In genomic region chr7:78886496-78886895, GRCm38 (mm10) we compare ENCODE assay signal across 16 mouse cellular contexts. TPM values are rescaled to one million over a fixed set of nuclear protein-coding genes. Genes with fewer than 3 reads are reported as not detected.
DNase-seq lines count a peak whose midpoint lies in the region; ATAC-seq lines count a peak whose summit lies in the region.
"Had no signal": no experiment of that assay in that cellular context is flagged by ENCODE, and none has a peak within 500 bp of the region (broad histone marks: within the 10 kb centered on the region; RNA-seq: fewer than 3 reads in every experiment).

No protein-coding gene starts in this region.

- DNase-seq in MN1 (ENCODE audit: low spot score) (peak; percentile 50), liver (no peak)
- DNase-seq in forebrain, embryonic 10.5 days (ENCODE audit: extremely low spot score, low spot score), result no peak
- peak; percentile 71 for DNase-seq in midbrain, embryonic 14.5 days
- DNase-seq in left cerebral cortex, postnatal 4 days, result no peak
- DNase-seq in urinary bladder, adult 18-20 months (ENCODE audit: low spot score in 2 of 2), result no peak
- no peak for DNase-seq in adrenal gland, postnatal 14 days
- DNase-seq: B cell, adult 2 months; cerebellum, adult 9-10 months; kidney, adult 2 months; right cerebral cortex, postnatal 4 days; thymus, postnatal 4 days had no signal

- peaks cover 70% of the 10 kb centered on the region for H3K27me3 ChIP-seq in forebrain, embryonic 10.5 days (ENCODE audit: poor library complexity, severe bottlenecking)
- peaks cover 8% of the 10 kb centered on the region; the same call in 1 of the 2 replicates for H3K27me3 ChIP-seq in hindbrain, embryonic 13.5 days
- H3K27me3 ChIP-seq in midbrain, embryonic 14.5 days (ENCODE audit: control insufficient read depth, insufficient read depth, low read length), result no peaks in the 10 kb centered on the region; the same call in 1 of the 2 replicates

- H3K27ac ChIP-seq in forebrain, embryonic 10.5 days, result peak overlapping the region; percentile 82
- peak overlapping the region; percentile 91 for H3K27ac ChIP-seq in hindbrain, embryonic 13.5 days
- H3K27ac ChIP-seq in midbrain, embryonic 14.5 days (replicated peaks; ENCODE audit: low read depth, low read length), result peak overlapping the region; percentile 50
- H3K27ac ChIP-seq: stomach, embryonic 15.5 days had no signal

- intact Hi-C loops in left cerebral cortex, postnatal 4 days (cut with DNase I), result no loop called here

- no peaks in the 10 kb centered on the region for H3K36me3 ChIP-seq in forebrain, embryonic 10.5 days (replicated peaks)
- no peaks in the 10 kb centered on the region for H3K36me3 ChIP-seq in hindbrain, embryonic 13.5 days
- H3K36me3 ChIP-seq in midbrain, embryonic 14.5 days (ENCODE audit: control insufficient read depth, insufficient read depth, low read length), result 0 out of 2 replicates have a peak, but pooled peaks cover 10% of the 10 kb centered on the region
- H3K36me3 ChIP-seq: G1E; stomach, embryonic 15.5 days had no signal

- peak overlapping the region; percentile 68; the same call in 1 of the 2 replicates for H3K9ac ChIP-seq in hindbrain, embryonic 13.5 days
- H3K9ac ChIP-seq in midbrain, embryonic 14.5 days (replicated peaks; ENCODE audit: low read length), result no peak overlapping the region
- H3K9ac ChIP-seq: stomach, embryonic 15.5 days had no signal

- H3K9me3 ChIP-seq in forebrain, embryonic 10.5 days, result no peaks in the 10 kb centered on the region
- H3K9me3 ChIP-seq in hindbrain, embryonic 13.5 days, result no peaks in the 10 kb centered on the region
- no peaks in the 10 kb centered on the region for H3K9me3 ChIP-seq in midbrain, embryonic 14.5 days (ENCODE audit: control insufficient read depth, low read length)
- H3K9me3 ChIP-seq: G1E; stomach, embryonic 15.5 days had no signal

- H3K4me2 ChIP-seq in hindbrain, embryonic 13.5 days, result peak overlapping the region; percentile 75
- H3K4me2 ChIP-seq in midbrain, embryonic 14.5 days (ENCODE audit: low read length), result peak overlapping the region; percentile 68
- H3K4me2 ChIP-seq: stomach, embryonic 15.5 days had no signal

- H3K4me3 ChIP-seq in forebrain, embryonic 10.5 days, result peak overlapping the region; percentile 34
- H3K4me3 ChIP-seq in hindbrain, embryonic 13.5 days, result peak overlapping the region; percentile 27
- peak overlapping the region; percentile 7 for H3K4me3 ChIP-seq in midbrain, embryonic 14.5 days (replicated peaks; ENCODE audit: low read depth, low read length)
- H3K4me3 ChIP-seq: stomach, embryonic 15.5 days had no signal

- 60% methylated on average over 4 of the region's 4 CpGs for WGBS in forebrain, embryonic 10.5 days
- 18% methylated on average over 4 of the region's 4 CpGs for WGBS in hindbrain, embryonic 13.5 days
- WGBS in midbrain, embryonic 14.5 days, result 7% methylated on average over 4 of the region's 4 CpGs

- peaks cover 82% of the 10 kb centered on the region for H3K4me1 ChIP-seq in forebrain, embryonic 10.5 days
- H3K4me1 ChIP-seq in hindbrain, embryonic 13.5 days (replicated peaks), result peaks cover 74% of the 10 kb centered on the region
- H3K4me1 ChIP-seq in midbrain, embryonic 14.5 days (ENCODE audit: control insufficient read depth, insufficient read depth, low read length), result peaks cover 39% of the 10 kb centered on the region

- no peak for ATAC-seq in hindbrain, embryonic 13.5 days (ENCODE audit: low FRiP score)
- no peak for ATAC-seq in midbrain, embryonic 14.5 days (ENCODE audit: low FRiP score, low TSS enrichment)

RNA-seq across cellular contexts. Expression of gene Aen, which starts 9.2 kb away (rescaled TPM):
- 80.2 and 81.1 TPM in 2 replicates for polyA plus RNA-seq in forebrain, embryonic 10.5 days (2016; fragmentation: Nextera tagmentation; extraction: Ambion mirVana)
- 47.0 and 50.3 TPM in 2 replicates for polyA plus RNA-seq in hindbrain, embryonic 13.5 days (2015; fragmentation: Nextera tagmentation; extraction: Ambion mirVana)
- polyA plus RNA-seq in midbrain, embryonic 14.5 days (2014; fragmentation: Nextera tagmentation; extraction: Ambion mirVana), result 33.7 and 39.1 TPM in 2 replicates
- 10 to 100 TPM; 42.3 to 51.3 TPM for total RNA-seq in left cerebral cortex, postnatal 4 days (2021)
- 31.8 and 35.3 TPM in 2 replicates for total RNA-seq in adrenal gland, postnatal 14 days (2021)

RNA-seq across cellular contexts. Expression of gene Isg20, which starts 26.7 kb away (rescaled TPM):
- polyA plus RNA-seq in forebrain, embryonic 10.5 days (2016; fragmentation: Nextera tagmentation; extraction: Ambion mirVana), result 0.40 and 0.84 TPM in 2 replicates
- 0.40 and 0.42 TPM in 2 replicates for polyA plus RNA-seq in hindbrain, embryonic 13.5 days (2015; fragmentation: Nextera tagmentation; extraction: Ambion mirVana)
- polyA plus RNA-seq in midbrain, embryonic 14.5 days (2014; fragmentation: Nextera tagmentation; extraction: Ambion mirVana), result 0.36 and 2.5 TPM in 2 replicates
- under 1 TPM in 1 of 2 experiments, not detected in 1; 0.74 TPM for total RNA-seq in left cerebral cortex, postnatal 4 days (2021)
- total RNA-seq in adrenal gland, postnatal 14 days (2021), result 16.9 and 19.6 TPM in 2 replicates
- polyA plus RNA-seq: embryonic facial prominence, embryonic 11.5 days had no signal

RNA-seq across cellular contexts. Expression of gene Det1, which starts 39.4 kb away (rescaled TPM):
- 23.4 and 24.2 TPM in 2 replicates for polyA plus RNA-seq in forebrain, embryonic 10.5 days (2016; fragmentation: Nextera tagmentation; extraction: Ambion mirVana)
- polyA plus RNA-seq in hindbrain, embryonic 13.5 days (2015; fragmentation: Nextera tagmentation; extraction: Ambion mirVana), result 15.5 and 18.5 TPM in 2 replicates
- polyA plus RNA-seq in midbrain, embryonic 14.5 days (2014; fragmentation: Nextera tagmentation; extraction: Ambion mirVana), result 12.3 and 14.9 TPM in 2 replicates
- total RNA-seq in left cerebral cortex, postnatal 4 days (2021), result 1 to 10 TPM; 8.2 to 8.4 TPM
- 11.4 and 14.5 TPM in 2 replicates for total RNA-seq in adrenal gland, postnatal 14 days (2021)

Comparison
In these comparisons a context has a peak if more than half of its experiments do, and no peak if none do; other contexts are left out.
1. DNase-seq: peak in MN1 (single experiment) and midbrain, embryonic 14.5 days (single experiment); none in forebrain, embryonic 10.5 days (single experiment), left cerebral cortex, postnatal 4 days (single experiment), liver (single experiment), urinary bladder, adult 18-20 months (0 of 2) and adrenal gland, postnatal 14 days (single experiment).
2. Peak in every context shown above with its lines, with median percentiles within 50 percentile points of each other: H3K27ac ChIP-seq and H3K4me3 ChIP-seq.